Mouse (Mus musculus) myocyte (in vitro differentiated cells): ENCODE results near the gene S100pbp. TPM values are rescaled to one million over a fixed set of nuclear protein-coding genes. Genes with fewer than 3 reads are reported as not detected.
A peak's percentile ranks its signal among the peaks of the same experiment; 100 is the strongest.

Experiments
- H3K27me3 ChIP-seq: one replicate; pipeline ENCODE4 v1.6.1; 2011; ENCODE audit not compliant: control insufficient read depth, insufficient read depth, insufficient read length
- H3K36me3 ChIP-seq: one replicate; pipeline ENCODE4 v1.6.1; 2011; ENCODE audit not compliant: control insufficient read depth, insufficient read depth
- H3K4me2 ChIP-seq: one replicate; pipeline ENCODE4 v1.6.1; 2011; ENCODE audit warnings: low read depth, control low read depth
- H3K4me3 ChIP-seq: one replicate; pipeline ENCODE4 v1.5.1; 2011; ENCODE audit warnings: mild to moderate bottlenecking, control low read depth, moderate library complexity
- H3K79me2 ChIP-seq: one replicate; pipeline ENCODE4 v1.6.1; 2011; ENCODE audit not compliant: control insufficient read depth, insufficient read depth
- H3ac ChIP-seq: one replicate; pipeline ENCODE4 v1.6.1; 2011; ENCODE audit not compliant: control insufficient read depth, insufficient read length
- CEBPB ChIP-seq: IDR thresholded peaks from 2 replicates; pipeline ENCODE4 v1.6.1; 2011; ENCODE audit warnings: mild to moderate bottlenecking, moderate library complexity; ENCODE audit not compliant: poor library complexity, insufficient read depth, severe bottlenecking
- E2F4 ChIP-seq: IDR thresholded peaks from one replicate; pipeline ENCODE4 v1.6.1; 2011; ENCODE audit warnings: mild to moderate bottlenecking, control low read depth, moderate library complexity; ENCODE audit not compliant: insufficient read depth
- MAX ChIP-seq: IDR thresholded peaks from one replicate; pipeline ENCODE4 v1.6.1; 2011; ENCODE audit warnings: low read depth, mild to moderate bottlenecking, control low read depth
- MYOD1 ChIP-seq, 3 experiments: IDR thresholded peaks; one replicate each; pipeline ENCODE4 v1.6.1; 2011; ENCODE audit warnings: control low read depth in 2 of 3, low read depth in 2 of 3, mild to moderate bottlenecking in 2 of 3, moderate library complexity in 1 of 3; ENCODE audit not compliant: insufficient read length in 2 of 3, control insufficient read depth in 1 of 3
- MYOG ChIP-seq, 3 experiments: IDR thresholded peaks; one replicate each; pipeline ENCODE4 v1.6.1; 2011; ENCODE audit warnings: control low read depth in 2 of 3, low read depth in 2 of 3, mild to moderate bottlenecking in 2 of 3; ENCODE audit not compliant: insufficient read length in 2 of 3, control insufficient read depth in 1 of 3, insufficient read depth in 1 of 3
- POLR2A ChIP-seq: IDR thresholded peaks from one replicate; pipeline ENCODE4 v1.6.1; 2011; ENCODE audit warnings: low read depth, mild to moderate bottlenecking, control low read depth, moderate library complexity; ENCODE audit not compliant: insufficient read length
- POLR2AphosphoS2 ChIP-seq: IDR thresholded peaks from one replicate; pipeline ENCODE4 v1.6.1; 2011; ENCODE audit warnings: low read depth, control low read depth; ENCODE audit not compliant: insufficient read length
- REST ChIP-seq: IDR thresholded peaks from one replicate; pipeline ENCODE4 v1.6.1; 2011; ENCODE audit warnings: mild to moderate bottlenecking, control low read depth, moderate library complexity; ENCODE audit not compliant: insufficient read depth, insufficient read length
- SRF ChIP-seq: IDR thresholded peaks from one replicate; pipeline ENCODE4 v1.6.1; 2011; ENCODE audit warnings: low read depth; ENCODE audit not compliant: control insufficient read depth, insufficient read length
- TCF12 ChIP-seq: IDR thresholded peaks from one replicate; pipeline ENCODE4 v1.6.1; 2011; ENCODE audit warnings: mild to moderate bottlenecking, control low read depth; ENCODE audit not compliant: poor library complexity, insufficient read depth, severe bottlenecking
- TCF3 ChIP-seq: IDR thresholded peaks from one replicate; pipeline ENCODE4 v1.6.1; 2011; ENCODE audit warnings: low read depth, control low read depth; ENCODE audit not compliant: insufficient read length
- USF1 ChIP-seq: IDR thresholded peaks from one replicate; pipeline ENCODE4 v1.6.1; 2011; ENCODE audit warnings: low read depth, mild to moderate bottlenecking, control low read depth, moderate library complexity
- polyA plus RNA-seq: library from polyadenylated mRNA; unstranded; fragments of >200 nt; fragmentation: generic; extraction: Trizol; gene quantifications from one replicate; pipeline ENCODE4 v1.2.1, GENCODE M21; 2012; ENCODE audit warnings: missing spikeins

Gene S100pbp
- 7.8 TPM for polyA plus RNA-seq

DNA sequence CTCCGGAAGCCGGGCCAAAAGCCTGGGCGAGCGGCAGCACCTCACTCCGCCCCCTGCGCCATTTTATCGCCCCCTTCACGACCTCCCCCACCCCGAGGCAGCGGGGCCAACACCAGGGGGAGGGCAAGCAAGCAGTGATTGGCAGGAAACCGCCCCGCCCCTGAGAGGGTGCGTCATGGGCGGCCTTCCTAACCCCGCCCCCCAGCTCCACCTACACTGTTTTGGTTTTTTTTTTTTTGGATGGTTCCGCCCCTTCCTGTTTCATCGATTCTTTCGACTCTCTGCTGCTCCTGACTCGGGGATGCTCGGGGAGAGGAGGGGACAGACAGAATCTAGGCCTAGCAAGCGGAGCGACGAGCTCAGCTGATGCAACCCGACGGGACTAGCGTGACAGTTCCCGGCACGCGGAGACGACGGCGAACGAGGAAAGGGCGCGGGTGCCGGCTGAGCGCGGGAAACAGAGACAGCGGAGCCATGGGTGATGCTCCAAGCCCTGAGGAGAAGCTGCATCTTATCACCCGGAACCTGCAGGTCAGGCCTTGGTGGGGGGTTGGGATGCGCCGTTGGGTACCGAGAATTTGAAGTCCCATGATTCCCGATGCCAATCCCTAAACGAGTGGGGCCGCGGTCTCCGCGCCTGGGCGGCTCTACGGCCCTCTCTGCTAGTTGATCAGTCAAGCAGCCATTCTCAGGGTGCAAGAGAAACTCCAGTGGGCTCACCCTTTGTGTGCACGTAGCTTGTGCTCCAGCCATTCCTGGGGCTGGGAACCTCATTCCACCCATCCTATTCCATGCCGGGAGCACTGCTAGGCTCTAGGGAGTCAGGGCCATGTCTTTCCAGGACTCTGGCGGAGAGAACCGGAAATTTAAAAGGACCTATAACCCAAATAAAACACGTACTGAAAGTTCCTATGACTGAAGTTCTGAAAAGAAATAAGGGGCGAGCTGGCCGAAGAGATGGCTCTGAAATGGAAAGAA, at the start of gene S100pbp, which contains the start of gene Yars:
Gene S100pbp, minus strand, starts transcription at position 186 of the 978 bp plus-strand sequence.
Gene Yars, plus strand, starts transcription at position 219 of the 978 bp plus-strand sequence.
- Histone ChIP-seq H3K79me2 (peaks cover 87% of the 10 kb centered on the region), H3K4me3 (peak within 1 kb of the TSS; percentile 99), H3K4me2 (peak within 1 kb of the TSS; percentile 89), H3ac (peak within 1 kb of the TSS; percentile 63), H3K36me3 (peaks cover 25% of the 10 kb centered on the region), H3K27me3 (no peaks in the 10 kb centered on the region)
- TF ChIP-seq CEBPB: peak; percentile 89
- no peak for TF ChIP-seq TCF12
- TF ChIP-seq POLR2A: peak; percentile 86
- no peak for TF ChIP-seq MYOG (IDR thresholded peaks at IDR 0.05; ENCODE audit: control insufficient read depth in 1 of 3, insufficient read depth in 1 of 3, insufficient read length in 2 of 3, low read depth in 2 of 3)
- TF ChIP-seq POLR2AphosphoS2: peak; percentile 87
- no peak for TF ChIP-seq USF1
- TF ChIP-seq MAX: peak; percentile 97
- TF ChIP-seq SRF: peak; percentile 77
- TF ChIP-seq MYOD1 (IDR thresholded peaks at IDR 0.05; ENCODE audit: control insufficient read depth in 1 of 3, insufficient read length in 2 of 3, low read depth in 2 of 3): peak in 1 of 3 experiments; percentile 3

DNA sequence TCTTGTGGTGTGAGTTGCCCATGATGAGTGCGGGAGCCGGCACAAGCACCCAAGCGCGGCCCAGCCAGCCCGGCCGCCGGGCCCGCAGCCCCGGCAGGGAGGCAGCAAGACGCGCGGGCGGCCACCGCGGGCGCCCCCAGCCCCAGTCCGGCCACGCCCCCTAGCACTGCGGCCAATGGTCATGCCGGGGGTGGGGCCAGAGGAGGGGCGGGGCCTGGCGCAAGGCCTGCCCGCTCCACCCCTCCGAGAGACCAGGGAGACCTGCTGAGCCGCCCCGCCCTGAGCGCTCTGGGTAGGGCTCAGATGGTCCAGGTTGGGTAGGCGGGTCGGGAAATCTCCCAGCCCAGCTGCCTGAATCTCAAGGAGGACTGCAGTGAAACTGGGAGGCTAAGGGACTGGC, 49.5 kb upstream of the S100pbp start:
- Histone ChIP-seq H3K36me3 (no peaks in the 10 kb centered on the region), H3K79me2 (peaks cover 86% of the 10 kb centered on the region), H3K4me2 (peak overlapping the region; percentile 72), H3K4me3 (peak overlapping the region; percentile 12), H3ac (peak overlapping the region; percentile 16), H3K27me3 (no peaks in the 10 kb centered on the region)
- TF ChIP-seq REST (no peak), MYOG (IDR thresholded peaks at IDR 0.05; ENCODE audit: control insufficient read depth in 1 of 3, insufficient read depth in 1 of 3, insufficient read length in 2 of 3, low read depth in 2 of 3) (no peak), E2F4 (no peak), MAX (no peak), CEBPB (no peak), SRF (no peak), USF1 (no peak), TCF3 (no peak), POLR2AphosphoS2 (no peak), MYOD1 (IDR thresholded peaks at IDR 0.05; ENCODE audit: control insufficient read depth in 1 of 3, insufficient read length in 2 of 3, low read depth in 2 of 3) (peak in 1 of 3 experiments; percentile 19), TCF12 (no peak), POLR2A (peak; percentile 40)

DNA sequence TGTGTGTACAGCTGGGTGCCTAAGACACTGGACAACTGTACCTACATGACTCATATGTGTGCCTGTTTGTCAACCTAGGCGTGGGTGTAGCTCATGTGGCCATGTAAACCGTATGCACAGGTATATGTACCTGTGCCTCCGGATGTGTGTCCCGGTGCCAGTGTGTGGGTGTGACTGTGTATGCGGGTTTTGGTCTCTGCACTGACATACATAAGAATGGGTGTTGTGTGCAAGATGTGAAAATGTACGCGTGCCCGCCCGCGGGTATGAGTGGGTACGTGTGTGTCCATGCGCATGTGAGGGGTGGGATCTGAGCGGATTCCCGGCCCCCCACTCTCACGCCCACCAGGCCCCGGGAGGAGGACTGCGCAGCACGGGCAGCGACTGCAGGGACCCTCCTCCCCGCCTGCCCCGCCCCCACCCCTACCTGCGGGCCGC, 49.1 kb upstream of the S100pbp start:
- Histone ChIP-seq H3K27me3 (no peaks in the 10 kb centered on the region), H3K4me3 (peak overlapping the region; percentile 12), H3ac (peak overlapping the region; percentile 16), H3K4me2 (peak overlapping the region; percentile 72), H3K79me2 (peaks cover 86% of the 10 kb centered on the region), H3K36me3 (no peaks in the 10 kb centered on the region)
- no peak for TF ChIP-seq MAX

DNA sequence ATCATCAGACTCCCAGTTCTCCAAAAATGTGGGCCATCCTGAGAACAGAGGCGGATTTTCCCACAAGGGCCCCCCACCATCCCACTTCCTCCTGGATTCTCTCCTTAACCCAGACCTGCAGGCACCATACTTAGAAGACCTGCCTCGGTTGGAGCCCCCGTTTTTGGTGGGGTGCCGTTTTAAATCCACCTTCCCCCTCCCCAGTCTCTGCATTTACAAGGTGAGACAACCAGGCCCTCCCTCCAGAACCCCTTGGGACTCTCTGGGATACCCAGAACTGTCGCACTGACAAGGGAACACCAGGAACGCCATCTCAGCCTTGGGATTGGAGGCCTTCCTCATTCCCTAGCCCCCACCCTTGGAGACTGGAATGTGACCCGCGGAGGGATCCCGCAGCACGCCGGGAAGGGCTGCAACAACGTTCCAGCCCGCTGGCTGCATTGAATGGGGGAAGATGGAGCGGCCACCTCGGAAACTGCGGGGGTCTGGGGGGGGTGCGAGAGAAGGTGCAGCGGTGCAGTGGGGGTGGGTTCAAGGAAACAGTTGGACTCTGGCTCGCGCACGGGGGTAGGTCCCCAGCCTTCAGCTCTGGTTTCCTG, 48.4 kb upstream of the S100pbp start:
- TF ChIP-seq MYOG (IDR thresholded peaks at IDR 0.05; ENCODE audit: control insufficient read depth in 1 of 3, insufficient read depth in 1 of 3, insufficient read length in 2 of 3, low read depth in 2 of 3): no peak
- no peak for TF ChIP-seq POLR2AphosphoS2
- Histone ChIP-seq H3K4me2 (peak overlapping the region; percentile 16), H3K27me3 (no peaks in the 10 kb centered on the region), H3ac (no peak overlapping the region), H3K79me2 (peaks cover 86% of the 10 kb centered on the region), H3K4me3 (no peak overlapping the region), H3K36me3 (no peaks in the 10 kb centered on the region)

DNA sequence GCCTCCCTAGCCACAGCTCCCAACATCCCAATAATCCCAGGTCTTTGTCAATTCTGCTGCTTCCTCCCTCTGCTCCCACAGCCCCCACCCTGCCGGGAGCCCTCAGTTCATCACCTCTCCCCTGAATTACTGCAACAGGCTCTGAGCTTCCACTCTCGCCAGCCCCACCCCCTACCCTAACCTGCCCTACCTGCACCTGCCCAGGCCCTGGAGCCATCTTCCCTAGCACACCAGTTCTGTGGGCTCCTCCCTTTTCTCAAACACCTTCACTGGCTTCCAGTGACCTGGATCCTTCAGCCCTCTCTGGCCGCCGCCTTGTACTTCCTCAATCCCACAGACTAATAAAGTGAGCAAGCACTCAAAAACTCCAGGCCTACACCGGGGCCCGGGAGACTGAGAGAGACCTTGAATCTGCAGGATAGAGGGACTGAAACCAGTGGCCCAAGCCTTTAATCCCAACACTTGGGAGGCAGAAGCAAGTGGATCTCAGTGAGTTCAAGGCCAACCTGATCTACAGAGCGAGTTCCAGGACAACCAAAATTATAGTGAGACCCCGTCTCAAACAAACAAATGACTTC, 46.8 kb upstream of the S100pbp start:
- TF ChIP-seq SRF (no peak), POLR2A (no peak), TCF3 (no peak), TCF12 (no peak), E2F4 (no peak), POLR2AphosphoS2 (no peak), MYOD1 (IDR thresholded peaks at IDR 0.05; ENCODE audit: control insufficient read depth in 1 of 3, insufficient read length in 2 of 3, low read depth in 2 of 3) (no peak), MYOG (IDR thresholded peaks at IDR 0.05; ENCODE audit: control insufficient read depth in 1 of 3, insufficient read depth in 1 of 3, insufficient read length in 2 of 3, low read depth in 2 of 3) (no peak), USF1 (no peak), MAX (no peak), CEBPB (no peak), REST (no peak)
- Histone ChIP-seq H3K36me3 (no peaks in the 10 kb centered on the region), H3K79me2 (peaks cover 86% of the 10 kb centered on the region), H3K4me2 (no peak overlapping the region), H3K4me3 (no peak overlapping the region), H3ac (no peak overlapping the region), H3K27me3 (no peaks in the 10 kb centered on the region)
